Mouse (Mus musculus): ENCODE data around the gene Parvb.
"Not testable (repeated sequence)": the region's sequence is repeated elsewhere in the genome, so short reads cannot be mapped to it uniquely, and the experiment has no call there.

Gene Parvb

GRCm38 (mm10) chr15:84258602-84259355 is 26.9 kb downstream of the Parvb start:
- DNase-seq (ENCODE audit: low read depth): no peak

GRCm38 (mm10) chr15:84260123-84260822 is 28.4 kb downstream of the Parvb start:
- peak; percentile 64 for DNase-seq (ENCODE audit: low read depth)

- DNase-seq (ENCODE audit: low read depth): no peak
These were observed 30.8 kb downstream of the Parvb start for GRCm38 (mm10) chr15:84262630-84263029.

- peak; percentile 69 for DNase-seq (ENCODE audit: low read depth)
These were observed 31.7 kb downstream of the Parvb start for GRCm38 (mm10) chr15:84263573-84263972.

- DNase-seq (ENCODE audit: low read depth): no peak
These were observed 33.3 kb downstream of the Parvb start for GRCm38 (mm10) chr15:84265141-84265540.

- DNase-seq (ENCODE audit: low read depth): no peak
These were observed 34.4 kb downstream of the Parvb start for GRCm38 (mm10) chr15:84266290-84266689.

GRCm38 (mm10) chr15:84267720-84268260 is 35.9 kb downstream of the Parvb start:
- DNase-seq (ENCODE audit: low read depth): no peak

- DNase-seq (ENCODE audit: low read depth): no peak
These were observed 37.3 kb downstream of the Parvb start for GRCm38 (mm10) chr15:84269107-84269633.

- no peak for DNase-seq (ENCODE audit: low read depth)
These were observed 38.2 kb downstream of the Parvb start for GRCm38 (mm10) chr15:84270032-84270431.

GRCm38 (mm10) chr15:84270463-84270862 is 38.6 kb downstream of the Parvb start:
- DNase-seq (ENCODE audit: low read depth): no peak

GRCm38 (mm10) chr15:84276066-84276465 is 44.2 kb downstream of the Parvb start:
- DNase-seq (ENCODE audit: low read depth): no peak

- DNase-seq (ENCODE audit: low read depth): no peak
These were observed 46.2 kb downstream of the Parvb start for GRCm38 (mm10) chr15:84278091-84278490.

GRCm38 (mm10) chr15:84278656-84279055 is 46.8 kb downstream of the Parvb start:
- DNase-seq (ENCODE audit: low read depth): no peak

GRCm38 (mm10) chr15:84280309-84280708 is 48.5 kb downstream of the Parvb start:
- DNase-seq (ENCODE audit: low read depth): peak; percentile 46

GRCm38 (mm10) chr15:84280712-84281347 is 49.0 kb downstream of the Parvb start:
- DNase-seq (ENCODE audit: low read depth): peak; percentile 46

- DNase-seq (ENCODE audit: low read depth): peak; percentile 28
These were observed 50.6 kb downstream of the Parvb start for GRCm38 (mm10) chr15:84282206-84283085.

GRCm38 (mm10) chr15:84284059-84284458 is 52.2 kb downstream of the Parvb start:
- DNase-seq (ENCODE audit: low read depth): peak; percentile 33

GRCm38 (mm10) chr15:84285453-84285852 is 53.6 kb downstream of the Parvb start:
- no peak for DNase-seq (ENCODE audit: low read depth)

- not testable (repeated sequence) for DNase-seq (ENCODE audit: low read depth)
These were observed 57.1 kb downstream of the Parvb start for GRCm38 (mm10) chr15:84288953-84289352.

- DNase-seq (ENCODE audit: low read depth): no peak
These were observed 59.3 kb downstream of the Parvb start for GRCm38 (mm10) chr15:84291097-84291496.

GRCm38 (mm10) chr15:84293590-84293989 is 61.7 kb downstream of the Parvb start:
- no peak for DNase-seq (ENCODE audit: low read depth)
